Mouse (Mus musculus): Measurements from ENCODE around the gene Cnbd2. TPM values are rescaled to one million over a fixed set of nuclear protein-coding genes. Genes with fewer than 3 reads are reported as not detected.

Gene Cnbd2
- total and polyA plus RNA-seq, 3 experiments: 1.0 to 3.6 (median 3.0) TPM

DNA sequence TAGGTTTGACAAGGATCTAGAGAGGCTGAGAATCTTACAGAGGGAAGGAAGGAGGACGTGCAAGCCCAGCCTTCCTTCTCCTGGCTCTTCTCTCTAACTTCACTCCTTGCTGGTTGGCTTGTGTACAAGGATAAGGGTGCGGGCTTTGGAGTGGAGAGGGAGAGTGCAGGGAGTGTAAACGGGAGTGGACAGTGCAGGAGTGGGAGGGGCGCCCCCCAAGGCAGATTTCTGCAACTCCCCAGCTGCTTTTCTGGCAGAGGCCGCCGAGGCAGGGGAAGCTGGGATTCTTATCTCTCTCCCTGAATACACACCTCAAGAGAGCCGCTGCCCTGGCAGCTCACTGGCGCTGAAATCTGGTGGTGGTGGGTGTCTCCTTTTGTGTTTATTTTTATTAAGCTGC is 110.5 kb downstream of the Cnbd2 start:
- Histone ChIP-seq H3K27ac (ENCODE audit: insufficient read depth, low read depth) (no peak overlapping the region), H3K4me3 (replicated peaks in 1 of 3; ENCODE audit: low read depth in 2 of 3, low read length in 2 of 3, poor library complexity in 1 of 3) (no peak overlapping the region), H3K27me3 (replicated peaks) (peaks cover 89% of the 10 kb centered on the region)

DNA sequence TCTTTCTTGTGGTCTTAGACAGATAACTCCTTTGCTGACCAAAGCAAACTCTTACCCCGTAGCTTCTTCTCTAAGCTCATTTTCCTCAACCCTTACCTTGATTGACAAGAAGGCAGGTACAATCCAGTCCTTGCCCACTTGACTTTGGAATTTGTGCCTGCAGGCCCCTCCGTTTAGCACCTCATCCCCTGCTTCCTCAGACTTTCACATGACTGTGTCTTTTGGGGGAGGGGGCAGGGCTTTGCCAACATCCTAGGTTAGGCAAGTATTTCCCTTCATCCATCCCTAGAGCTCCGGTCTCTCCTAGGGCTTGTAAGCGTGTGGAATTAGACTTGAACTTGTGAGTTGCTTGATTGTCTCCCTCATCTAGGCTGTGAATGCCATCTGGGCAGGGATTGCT is 111.6 kb downstream of the Cnbd2 start:
- Histone ChIP-seq H3K4me1 (ENCODE audit: control insufficient read depth in 1 of 2, insufficient read depth in 2 of 2) (peaks cover 0 to 6% of the 10 kb centered on the region in 2 experiments; a peak in 2 of 4 replicates), H3K4me2 (ENCODE audit: insufficient read depth, low read depth, poor library complexity, severe bottlenecking) (no peak overlapping the region), H3K27me3 (replicated peaks) (peaks cover 90% of the 10 kb centered on the region), H3K36me3 (replicated peaks in 1 of 2; ENCODE audit: control insufficient read depth in 1 of 2, insufficient read depth in 1 of 2, low read length in 1 of 2) (no peaks in the 10 kb centered on the region), H3K9me3 (replicated peaks; ENCODE audit: low read length) (peaks cover 3% of the 10 kb centered on the region), H3K4me3 (replicated peaks in 1 of 3; ENCODE audit: low read depth in 2 of 3, low read length in 2 of 3, poor library complexity in 1 of 3) (no peak overlapping the region), H3K79me2 (replicated peaks; ENCODE audit: control insufficient read depth, extremely low read depth, insufficient read depth, poor library complexity, severe bottlenecking) (no peaks in the 10 kb centered on the region), H3K9ac (ENCODE audit: insufficient read depth, low read depth) (no peak overlapping the region), H3K27ac (ENCODE audit: insufficient read depth, low read depth) (no peak overlapping the region)
- dilution Hi-C loops (cut with MboI; ENCODE audit: extremely low pct_ligation_motif_present, extremely low pct_unique_long_range_greater_than_20kb, low sequenced_read_pairs): no loop called here
- no peak for TF ChIP-seq E2F4 (IDR thresholded peaks at IDR 0.05; ENCODE audit: insufficient replicate concordance, low read depth, low read length)
- no peak for TF ChIP-seq UBTF (IDR thresholded peaks at IDR 0.05; ENCODE audit: low read depth, low read length)
- TF ChIP-seq RAD21 (IDR thresholded peaks at IDR 0.05; ENCODE audit: low read depth, low read length): no peak
- no peak for TF ChIP-seq RCOR1 (conservative IDR thresholded peaks at IDR 0.05; ENCODE audit: low read depth, low read length)
- TF ChIP-seq NRF1 (IDR thresholded peaks at IDR 0.05; ENCODE audit: low read depth, low read length): no peak
- TF ChIP-seq ZC3H11A (IDR thresholded peaks at IDR 0.05; ENCODE audit: low read depth, low read length): no peak
- no peak for TF ChIP-seq MXI1 (IDR thresholded peaks at IDR 0.05; ENCODE audit: low read depth, low read length)
- TF ChIP-seq KAT2A (IDR thresholded peaks at IDR 0.05; ENCODE audit: insufficient replicate concordance, low read length): no peak
- in situ Hi-C loops (cut with MboI; ENCODE audit: low pct_ligation_motif_present, low pct_unique_long_range_greater_than_20kb, low sequenced_read_pairs): no loop called here
- DNase-seq (ENCODE audit: extremely low read depth): no peak

More for the DNA sequence above, 110.5 kb downstream of the Cnbd2 start:
- Histone ChIP-seq H3K9me3 (replicated peaks; ENCODE audit: low read length) (peaks cover 3% of the 10 kb centered on the region), H3K4me2 (ENCODE audit: insufficient read depth, low read depth, poor library complexity, severe bottlenecking) (no peak overlapping the region), H3K79me2 (replicated peaks; ENCODE audit: control insufficient read depth, extremely low read depth, insufficient read depth, poor library complexity, severe bottlenecking) (no peaks in the 10 kb centered on the region), H3K36me3 (replicated peaks in 1 of 2; ENCODE audit: control insufficient read depth in 1 of 2, insufficient read depth in 1 of 2, low read length in 1 of 2) (no peaks in the 10 kb centered on the region), H3K4me1 (ENCODE audit: control insufficient read depth in 1 of 2, insufficient read depth in 2 of 2) (peaks cover 0 to 6% of the 10 kb centered on the region in 2 experiments; a peak in 2 of 4 replicates), H3K9ac (ENCODE audit: insufficient read depth, low read depth) (no peak overlapping the region)
- no peak for DNase-seq (ENCODE audit: extremely low read depth)
- dilution Hi-C loops (cut with MboI; ENCODE audit: extremely low pct_ligation_motif_present, extremely low pct_unique_long_range_greater_than_20kb, low sequenced_read_pairs): no loop called here
- TF ChIP-seq MEF2A (IDR thresholded peaks at IDR 0.05; ENCODE audit: borderline replicate concordance, low read depth, low read length): no peak
- TF ChIP-seq CTCF (conservative IDR thresholded peaks at IDR 0.05 in 1 of 2, IDR thresholded peaks at IDR 0.05 in 1 of 2; ENCODE audit: low read depth in 2 of 2, low read length in 2 of 2): no peak
- TF ChIP-seq EP300 (IDR thresholded peaks at IDR 0.05; ENCODE audit: low read length): no peak
- no peak for TF ChIP-seq CHD2 (IDR thresholded peaks at IDR 0.05; ENCODE audit: low read length)
- TF ChIP-seq MXI1 (IDR thresholded peaks at IDR 0.05; ENCODE audit: low read depth, low read length): no peak
- no peak for TF ChIP-seq PAX5 (IDR thresholded peaks at IDR 0.05; ENCODE audit: low read length)
- TF ChIP-seq HCFC1 (IDR thresholded peaks at IDR 0.05; ENCODE audit: low read depth, low read length): no peak
- no peak for TF ChIP-seq ZKSCAN1 (IDR thresholded peaks at IDR 0.05; ENCODE audit: borderline replicate concordance, low read depth, low read length)
- no peak for TF ChIP-seq MAX (IDR thresholded peaks at IDR 0.05; ENCODE audit: low read length)
- in situ Hi-C loops (cut with MboI; ENCODE audit: low pct_ligation_motif_present, low pct_unique_long_range_greater_than_20kb, low sequenced_read_pairs): no loop called here

Other genes starting within 250 kb of the Cnbd2 start
- gene Spag4, start 247.1 kb upstream of the Cnbd2 start, total RNA-seq (2012; rRNA removed): 3.1 and 3.6 TPM in 2 replicates
- 2.2 and 3.0 TPM in 2 replicates for gene Spag4, start 247.1 kb upstream of the Cnbd2 start, total RNA-seq (2014; rRNA removed)
- gene Spag4, start 247.1 kb upstream of the Cnbd2 start, polyA plus RNA-seq (2012; ENCODE audit: insufficient read length, low read depth): 2.6 and 2.9 TPM in 2 replicates
- 36.8 and 39.8 TPM in 2 replicates for gene Cpne1, start 200.3 kb upstream of the Cnbd2 start, total RNA-seq (2012; rRNA removed)
- 34.0 and 36.6 TPM in 2 replicates for gene Cpne1, start 200.3 kb upstream of the Cnbd2 start, total RNA-seq (2014; rRNA removed)
- gene Cpne1, start 200.3 kb upstream of the Cnbd2 start, polyA plus RNA-seq (2012; ENCODE audit: insufficient read length, low read depth): 24.6 and 33.0 TPM in 2 replicates
- 9.6 and 13.2 TPM in 2 replicates for gene Rbm12, start 200.3 kb upstream of the Cnbd2 start, total RNA-seq (2012; rRNA removed)
- 20.7 and 25.2 TPM in 2 replicates for gene Rbm12, start 200.3 kb upstream of the Cnbd2 start, total RNA-seq (2014; rRNA removed)
- gene Rbm12, start 200.3 kb upstream of the Cnbd2 start, polyA plus RNA-seq (2012; ENCODE audit: insufficient read length, low read depth): 33.4 and 36.5 TPM in 2 replicates
- 14.7 and 18.8 TPM in 2 replicates for gene Gm28036, start 185.2 kb upstream of the Cnbd2 start, total RNA-seq (2012; rRNA removed)
- gene Gm28036, start 185.2 kb upstream of the Cnbd2 start, total RNA-seq (2014; rRNA removed): 10.5 and 17.0 TPM in 2 replicates
- 15.3 and 18.4 TPM in 2 replicates for gene Gm28036, start 185.2 kb upstream of the Cnbd2 start, polyA plus RNA-seq (2012; ENCODE audit: insufficient read length, low read depth)
- 292 and 319 TPM in 2 replicates for gene Romo1, start 168.3 kb upstream of the Cnbd2 start, total RNA-seq (2012; rRNA removed)
- 110 and 130 TPM in 2 replicates for gene Romo1, start 168.3 kb upstream of the Cnbd2 start, total RNA-seq (2014; rRNA removed)
- gene Romo1, start 168.3 kb upstream of the Cnbd2 start, polyA plus RNA-seq (2012; ENCODE audit: insufficient read length, low read depth): 255 and 303 TPM in 2 replicates
- gene Nfs1, start 168.1 kb upstream of the Cnbd2 start, total RNA-seq (2012; rRNA removed): 58.6 and 60.6 TPM in 2 replicates
- gene Nfs1, start 168.1 kb upstream of the Cnbd2 start, total RNA-seq (2014; rRNA removed): 68.8 and 72.1 TPM in 2 replicates
- 49.2 and 51.3 TPM in 2 replicates for gene Nfs1, start 168.1 kb upstream of the Cnbd2 start, polyA plus RNA-seq (2012; ENCODE audit: insufficient read length, low read depth)
- 212 and 232 TPM in 2 replicates for gene Rbm39, start 132.1 kb upstream of the Cnbd2 start, total RNA-seq (2012; rRNA removed)
- 417 and 491 TPM in 2 replicates for gene Rbm39, start 132.1 kb upstream of the Cnbd2 start, total RNA-seq (2014; rRNA removed)
- 376 and 400 TPM in 2 replicates for gene Rbm39, start 132.1 kb upstream of the Cnbd2 start, polyA plus RNA-seq (2012; ENCODE audit: insufficient read length, low read depth)
- gene Phf20, start 115.8 kb upstream of the Cnbd2 start, total RNA-seq (2012; rRNA removed): 15.2 and 17.6 TPM in 2 replicates
- 11.7 and 14.4 TPM in 2 replicates for gene Phf20, start 115.8 kb upstream of the Cnbd2 start, total RNA-seq (2014; rRNA removed)
- gene Phf20, start 115.8 kb upstream of the Cnbd2 start, polyA plus RNA-seq (2012; ENCODE audit: insufficient read length, low read depth): 13.3 and 18.4 TPM in 2 replicates
- 64.0 and 72.6 TPM in 2 replicates for gene Scand1, start 405 bp downstream of the Cnbd2 start, total RNA-seq (2012; rRNA removed)
- gene Scand1, start 405 bp downstream of the Cnbd2 start, total RNA-seq (2014; rRNA removed): 78.5 and 86.6 TPM in 2 replicates
- gene Scand1, start 405 bp downstream of the Cnbd2 start, polyA plus RNA-seq (2012; ENCODE audit: insufficient read length, low read depth): 48.5 and 48.7 TPM in 2 replicates
- 0.08 and 0.21 TPM in 2 replicates for gene Epb41l1, start 108.6 kb downstream of the Cnbd2 start, total RNA-seq (2012; rRNA removed)
- not detected in 2 replicates for gene Epb41l1, start 108.6 kb downstream of the Cnbd2 start, total RNA-seq (2014; rRNA removed)
- not detected in 2 replicates for gene Epb41l1, start 108.6 kb downstream of the Cnbd2 start, polyA plus RNA-seq (2012; ENCODE audit: insufficient read length, low read depth)
- 18.4 and 21.6 TPM in 2 replicates for gene Aar2, start 235.3 kb downstream of the Cnbd2 start, total RNA-seq (2012; rRNA removed)
- gene Aar2, start 235.3 kb downstream of the Cnbd2 start, total RNA-seq (2014; rRNA removed): 23.1 and 23.8 TPM in 2 replicates
- 22.3 and 26.1 TPM in 2 replicates for gene Aar2, start 235.3 kb downstream of the Cnbd2 start, polyA plus RNA-seq (2012; ENCODE audit: insufficient read length, low read depth)